Mouse (Mus musculus): ENCODE results near the gene Lmntd1.

DNA sequence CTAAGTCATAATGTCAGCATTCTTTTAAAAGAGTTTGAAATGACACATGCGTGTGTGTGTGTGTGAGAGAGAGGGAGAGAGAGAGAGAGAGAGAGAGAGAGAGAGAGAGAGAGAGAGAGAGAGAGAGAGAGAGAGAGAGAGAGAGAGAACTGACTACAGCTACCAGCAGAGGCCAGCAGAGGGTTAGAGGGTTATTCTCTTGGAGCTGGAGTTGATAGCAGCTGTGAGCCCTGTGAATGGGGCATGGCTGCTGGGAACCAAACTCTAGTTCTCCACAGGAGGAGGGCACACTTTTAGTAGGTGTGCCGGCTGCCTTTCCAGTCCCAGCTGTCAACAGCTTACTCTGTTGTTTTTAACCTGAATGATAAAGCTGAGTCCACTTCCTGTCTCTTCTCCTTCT lies 242.1 kb downstream of the Lmntd1 start:
- TF ChIP-seq GATA1 (IDR thresholded peaks at IDR 0.05; ENCODE audit: borderline replicate concordance, low read length) (no peak), FLI1 (IDR thresholded peaks at IDR 0.05; ENCODE audit: low read length) (no peak)
